Mouse (Mus musculus): Measurements from ENCODE around the gene Tmc2.
A peak's percentile ranks its signal among the peaks of the same experiment; 100 is the strongest.

DNA sequence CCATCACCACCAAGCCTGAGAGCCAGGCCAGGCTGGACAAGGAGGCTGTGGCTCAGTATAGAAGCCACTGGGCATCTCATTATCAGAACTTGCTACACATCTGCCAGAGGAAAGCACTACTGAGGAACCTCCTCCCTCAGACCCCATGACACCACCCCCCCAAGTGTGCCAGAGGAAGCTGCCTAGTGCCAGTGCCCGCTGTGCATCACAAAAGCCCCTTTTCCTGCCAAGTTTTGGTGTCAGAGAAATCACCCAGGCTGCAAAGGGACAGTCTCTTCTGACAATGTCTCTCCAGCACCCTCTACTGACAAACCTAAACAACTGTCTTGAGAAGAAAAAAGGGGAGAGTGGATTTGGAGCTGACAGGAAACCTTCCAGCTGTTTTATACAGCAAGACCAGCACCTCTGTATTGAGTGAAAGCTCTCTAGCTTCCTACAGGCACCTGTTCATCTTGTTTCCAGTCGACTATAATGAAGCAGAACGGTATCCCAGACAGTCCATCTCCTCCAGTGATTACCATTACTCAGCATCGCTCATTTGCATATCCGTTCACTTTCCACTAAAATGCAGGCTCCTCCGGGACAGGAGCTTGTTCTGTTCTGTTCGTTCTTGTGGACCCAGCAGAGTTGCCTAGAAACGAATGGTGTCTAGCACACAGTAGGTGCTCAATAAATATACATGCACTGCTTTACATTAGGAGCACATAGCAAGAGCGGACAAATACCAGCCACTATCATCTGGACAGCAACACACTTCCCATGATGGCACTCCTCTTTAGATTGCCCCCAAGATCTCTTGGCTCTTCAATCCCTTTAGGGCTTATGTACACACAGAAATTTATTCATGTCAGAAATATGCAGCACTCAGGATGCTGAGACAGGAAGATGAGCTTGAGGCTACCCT is 28.4 kb upstream of the Tmc2 start:
- TF ChIP-seq CTCF (IDR thresholded peaks at IDR 0.05; ENCODE audit: low read depth) = peak; percentile 44
- TF ChIP-seq EP300 (IDR thresholded peaks at IDR 0.05; ENCODE audit: low read depth) = no peak

All from liver, embryonic 14.5 days (tissue).